Mouse (Mus musculus) kidney, embryonic 16.5 days (tissue): ENCODE data around the gene Vapa. TPM values are rescaled to one million over a fixed set of nuclear protein-coding genes. Genes with fewer than 3 reads are reported as not detected.

Experiments used
- ATAC-seq: fragments of 200-750 bp; cut with Nextera tagmentation; 2 replicates; pipeline ENCODE4 v1.8.0; 2017; ENCODE audit warnings: moderate TSS enrichment; ENCODE audit not compliant: low FRiP score, low TSS enrichment
- H3K27ac ChIP-seq: fragments of 300-500 bp; sonication (generic); 2 replicates; pipeline ENCODE4 v1.5.1; 2014; ENCODE audit warnings: low read length
- H3K27me3 ChIP-seq: fragments of 300-500 bp; sonication (generic); 2 replicates; pipeline ENCODE4 v1.6.1; 2014; ENCODE audit warnings: low read length, control low read depth, mixed read lengths; ENCODE audit not compliant: insufficient read depth
- H3K36me3 ChIP-seq: fragments of 300-500 bp; sonication (generic); 2 replicates; pipeline ENCODE4 v1.6.1; 2014; ENCODE audit warnings: low read length, control low read depth, mixed read lengths; ENCODE audit not compliant: insufficient read depth
- H3K4me1 ChIP-seq: fragments of 300-500 bp; sonication (generic); 2 replicates; pipeline ENCODE4 v1.6.1; 2014; ENCODE audit warnings: low read length, control low read depth, mixed read lengths; ENCODE audit not compliant: insufficient read depth
- H3K4me2 ChIP-seq: fragments of 300-500 bp; sonication (generic); replicated peaks from 2 replicates; pipeline ENCODE4 v1.6.1; 2014; ENCODE audit warnings: low read depth, low read length
- H3K4me3 ChIP-seq: fragments of 300-500 bp; sonication (generic); 2 replicates; pipeline ENCODE4 v1.5.1; 2014; ENCODE audit warnings: mild to moderate bottlenecking, low read length
- H3K9ac ChIP-seq: fragments of 300-500 bp; sonication (generic); replicated peaks from 2 replicates; pipeline ENCODE4 v1.6.1; 2014; ENCODE audit warnings: low read length
- H3K9me3 ChIP-seq: fragments of 300-500 bp; sonication (generic); 2 replicates; pipeline ENCODE4 v1.6.1; 2016; ENCODE audit warnings: low read length, control low read depth
- WGBS: fragments of 180-500 bp; shearing (Covaris S2); extraction: QIAGEN DNeasy Blood & Tissue Kit; methylation state at CpG from one replicate; pipeline ENCODE4 v1.1.7; 2014; 5-methylcytosine and 5-hydroxymethylcytosine counted together
- polyA plus RNA-seq: library from polyadenylated mRNA; unstranded; fragments of >200 nt; fragmentation: Nextera tagmentation; extraction: Ambion mirVana; gene quantifications from 2 replicates; pipeline ENCODE4 v1.2.1, GENCODE M21; 2015

The Vapa gene
- polyA plus RNA-seq, 1 experiment from 2014 or later = 165 TPM

DNA sequence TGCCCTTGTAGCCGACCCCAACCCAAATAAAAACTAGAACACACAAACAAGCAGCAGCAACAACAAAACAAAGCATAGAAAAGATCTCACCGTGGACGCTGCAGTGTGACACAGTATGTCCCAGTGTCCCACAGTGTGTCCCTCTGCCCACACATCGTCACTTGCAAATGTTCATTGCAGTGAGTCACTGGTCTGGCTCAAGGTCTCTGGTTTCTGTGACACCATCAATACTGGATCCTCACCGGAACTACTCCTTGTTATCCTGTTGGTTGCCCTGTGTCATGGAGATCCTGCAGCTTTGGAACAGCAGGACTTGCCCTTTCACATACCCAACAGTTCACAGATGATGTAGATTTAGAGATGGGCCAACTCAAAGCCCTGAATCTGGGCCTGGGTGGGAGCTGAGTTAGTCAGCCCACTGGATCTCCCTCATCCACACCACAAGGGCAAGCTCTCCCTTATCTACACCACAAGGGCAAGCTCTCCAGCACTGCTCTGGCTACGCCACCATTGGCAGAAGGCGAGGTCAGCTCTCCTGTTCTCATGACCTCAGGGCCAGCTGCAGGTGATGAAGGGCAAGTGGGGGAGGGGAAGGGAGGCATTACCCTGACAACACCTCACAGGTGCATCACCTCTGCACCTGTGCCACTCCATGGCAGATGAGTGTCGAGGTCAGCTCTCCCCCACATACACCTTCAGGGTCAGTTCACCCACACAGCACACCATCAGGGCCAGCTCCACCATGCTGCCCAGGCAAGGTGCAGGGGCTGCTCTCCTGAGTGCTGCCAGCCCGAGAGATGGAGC lies 35.2 kb upstream of the Vapa start:
- Histone ChIP-seq H3K9me3 (no peaks in the 10 kb centered on the region), H3K27me3 (no peaks in the 10 kb centered on the region), H3K9ac (no peak overlapping the region), H3K27ac (no peak overlapping the region), H3K4me2 (no peak overlapping the region), H3K4me1 (no peaks in the 10 kb centered on the region), H3K36me3 (no peaks in the 10 kb centered on the region), H3K4me3 (no peak overlapping the region)
- WGBS = 81% methylated on average over 9 of the region's 9 CpGs
- peak; percentile 39; the same call in 1 of the 2 replicates for ATAC-seq

DNA sequence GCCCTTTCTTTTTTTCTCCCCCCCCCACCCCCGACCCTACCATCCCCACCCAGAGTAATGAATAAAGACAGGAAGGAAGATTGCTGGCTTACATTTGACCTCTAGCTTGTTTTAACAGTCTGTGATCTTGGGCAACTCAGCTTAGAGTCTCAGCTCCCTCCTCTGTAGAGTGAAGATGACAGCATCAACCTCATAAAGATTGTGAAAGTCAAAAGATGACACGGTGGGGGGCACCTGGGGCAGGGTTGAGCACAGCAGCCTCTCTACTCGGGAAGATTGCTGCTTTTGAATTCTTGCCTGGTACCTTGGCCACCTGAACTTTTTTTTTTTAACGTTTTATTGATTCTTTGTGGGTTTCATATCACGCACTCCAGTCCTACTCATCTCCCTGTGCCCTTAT lies 34.6 kb upstream of the Vapa start:
- Histone ChIP-seq H3K27ac (no peak overlapping the region), H3K4me3 (no peak overlapping the region), H3K9ac (no peak overlapping the region), H3K4me1 (peaks cover 6% of the 10 kb centered on the region), H3K27me3 (no peaks in the 10 kb centered on the region), H3K36me3 (no peaks in the 10 kb centered on the region), H3K4me2 (no peak overlapping the region), H3K9me3 (no peaks in the 10 kb centered on the region)
- WGBS = 51% methylated on average over 5 of the region's 5 CpGs
- no peak for ATAC-seq

DNA sequence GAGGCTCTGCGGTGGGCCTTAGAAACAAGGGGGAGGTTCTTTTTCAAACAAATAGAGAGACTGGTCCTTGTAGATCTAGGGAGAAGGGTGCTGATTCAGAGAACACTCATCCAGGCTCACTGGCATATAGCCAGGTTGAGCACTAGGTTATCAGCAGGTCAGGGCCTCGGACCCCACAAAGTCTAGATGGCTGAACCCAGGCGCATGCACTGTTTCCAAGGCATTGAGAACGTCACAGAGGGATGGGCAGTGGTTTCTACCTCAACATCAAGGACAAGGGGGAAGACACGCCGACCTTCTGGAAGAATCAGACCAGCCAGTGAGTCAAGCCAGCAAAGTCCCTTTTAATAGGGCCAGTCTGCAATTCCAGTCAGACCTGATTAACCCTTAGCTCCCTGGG lies 33.9 kb upstream of the Vapa start:
- H3K4me1 ChIP-seq = peaks cover 13% of the 10 kb centered on the region
- no peak for ATAC-seq
- 82% methylated on average over 6 of the region's 6 CpGs for WGBS
- no peak overlapping the region for H3K9ac ChIP-seq
- no peaks in the 10 kb centered on the region for H3K36me3 ChIP-seq
- H3K4me2 ChIP-seq = no peak overlapping the region
- H3K27ac ChIP-seq = no peak overlapping the region
- H3K9me3 ChIP-seq = no peaks in the 10 kb centered on the region
- no peaks in the 10 kb centered on the region for H3K27me3 ChIP-seq
- no peak overlapping the region for H3K4me3 ChIP-seq

DNA sequence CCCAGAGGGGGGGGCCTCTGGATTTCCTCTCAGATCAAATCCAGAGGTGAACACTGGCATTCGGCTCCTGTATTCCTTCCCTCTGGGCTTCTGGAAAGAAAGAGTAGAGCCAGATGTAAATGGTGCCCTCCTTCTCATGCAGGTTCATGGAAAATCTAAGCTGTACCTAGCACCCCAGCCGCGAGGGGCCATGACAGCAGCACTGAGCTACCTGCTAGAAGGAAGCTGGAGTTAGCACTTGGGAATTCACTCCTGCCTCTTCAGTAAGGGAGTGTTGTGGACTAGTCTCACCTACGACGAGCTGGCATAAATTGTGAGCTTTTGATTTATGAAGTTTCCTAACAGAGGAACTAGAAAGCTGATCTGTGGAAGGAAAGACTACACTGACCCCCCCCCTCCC lies 30.2 kb upstream of the Vapa start:
- ATAC-seq = no peak
- H3K4me1 ChIP-seq = peaks cover 15% of the 10 kb centered on the region
- H3K9me3 ChIP-seq = no peaks in the 10 kb centered on the region
- H3K27me3 ChIP-seq = no peaks in the 10 kb centered on the region
- WGBS = 60% methylated on average over 5 of the region's 5 CpGs
- H3K36me3 ChIP-seq = no peaks in the 10 kb centered on the region
- no peak overlapping the region for H3K4me3 ChIP-seq
- no peak overlapping the region; the same call in 1 of the 2 replicates for H3K27ac ChIP-seq
- no peak overlapping the region; the same call in 1 of the 2 replicates for H3K4me2 ChIP-seq
- 0 out of 2 replicates have a peak overlapping the region, but pooled peaks have one; percentile 18 for H3K9ac ChIP-seq

DNA sequence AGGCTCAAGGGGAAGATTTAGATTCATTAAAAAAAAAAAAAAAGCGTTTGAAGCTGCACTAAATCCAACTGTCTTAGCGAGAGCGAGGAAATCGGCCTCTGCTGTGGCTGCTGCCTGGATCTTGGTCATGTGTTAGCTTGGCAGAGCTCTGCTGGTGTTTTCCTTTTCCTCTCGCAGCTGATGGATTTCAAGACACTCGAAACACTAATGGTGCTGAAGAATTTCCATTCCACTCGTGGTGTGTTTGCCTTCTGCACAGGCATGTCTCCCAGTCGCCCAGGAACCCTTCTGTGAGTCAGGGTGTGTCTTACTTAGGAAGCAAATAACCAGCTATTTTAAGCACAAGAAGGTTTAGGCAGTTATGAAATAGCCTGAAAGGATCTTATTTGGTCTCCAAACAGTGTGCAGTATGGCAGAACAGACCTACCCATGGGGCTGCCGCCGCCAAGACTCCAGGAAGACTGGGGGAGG lies 29.7 kb upstream of the Vapa start:
- Histone ChIP-seq H3K4me3 (no peak overlapping the region), H3K9me3 (no peaks in the 10 kb centered on the region), H3K9ac (0 out of 2 replicates have a peak overlapping the region, but pooled peaks have one; percentile 18), H3K4me2 (peak overlapping the region; percentile 23; the same call in 1 of the 2 replicates), H3K27ac (peak overlapping the region; percentile 32; the same call in 1 of the 2 replicates), H3K4me1 (peaks cover 15% of the 10 kb centered on the region), H3K36me3 (no peaks in the 10 kb centered on the region), H3K27me3 (no peaks in the 10 kb centered on the region)
- 28% methylated on average over 10 of the region's 10 CpGs for WGBS
- ATAC-seq = 0 out of 2 replicates have a peak, but pooled peaks have one; percentile 29

DNA sequence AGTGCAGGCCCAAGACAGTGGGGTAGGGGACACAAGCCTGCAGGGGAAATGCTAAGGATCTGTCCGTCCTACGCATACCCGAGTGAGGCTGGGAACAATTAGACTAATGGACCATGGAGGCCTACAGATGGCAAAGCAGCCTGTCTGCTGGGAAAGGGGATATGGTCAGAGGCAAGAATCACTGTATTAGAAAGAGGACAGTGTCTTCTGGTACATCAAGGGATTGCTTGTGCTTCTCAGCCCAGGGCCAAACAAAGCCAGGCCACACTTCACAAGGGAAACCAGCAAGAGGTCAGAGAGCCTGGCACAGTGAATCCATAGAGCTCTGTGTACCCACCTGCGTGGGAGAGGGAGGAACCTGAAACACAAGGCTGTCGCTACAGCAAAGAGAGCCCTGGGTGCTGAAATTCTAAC lies 29.2 kb upstream of the Vapa start:
- Histone ChIP-seq H3K4me3 (no peak overlapping the region), H3K4me1 (peaks cover 15% of the 10 kb centered on the region), H3K27me3 (no peaks in the 10 kb centered on the region), H3K9ac (no peak overlapping the region), H3K36me3 (no peaks in the 10 kb centered on the region), H3K9me3 (no peaks in the 10 kb centered on the region), H3K27ac (0 out of 2 replicates have a peak overlapping the region, but pooled peaks have one; percentile 32), H3K4me2 (peak overlapping the region; percentile 23; the same call in 1 of the 2 replicates)
- 41% methylated on average over 5 of the region's 5 CpGs for WGBS
- ATAC-seq = peak; percentile 64

DNA sequence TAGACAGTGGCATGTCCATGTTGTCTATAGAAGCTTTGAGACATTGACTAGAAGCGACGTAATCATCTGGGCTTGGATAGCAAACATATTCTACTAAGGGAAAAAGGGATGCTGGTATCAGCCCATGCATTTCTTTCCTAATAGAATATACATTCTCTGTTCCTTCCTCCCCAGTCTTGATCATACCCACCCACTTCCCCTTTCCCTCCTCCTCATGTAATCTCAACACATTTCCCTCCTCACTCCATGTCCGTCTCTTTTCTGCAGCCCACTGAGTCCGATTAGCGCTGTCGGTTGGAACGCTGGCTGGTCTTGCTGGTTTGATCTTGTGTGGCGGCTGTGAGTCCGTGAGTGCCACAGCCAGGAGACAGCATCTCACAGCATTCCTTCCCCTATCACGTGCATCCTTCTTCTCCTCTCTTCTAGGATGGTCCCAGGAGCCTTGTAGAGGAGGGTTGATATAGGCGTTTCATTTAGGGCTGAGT lies 28.4 kb upstream of the Vapa start, which contains the start of gene Txndc2:
Gene Txndc2 (minus strand): TSS at position 435 of the 485 bp plus-strand sequence.
- 84% methylated on average over 11 of the region's 11 CpGs for WGBS
- H3K27ac ChIP-seq = 0 out of 2 replicates have a peak within 1 kb of the TSS, but pooled peaks have one; percentile 32
- H3K4me1 ChIP-seq = peaks cover 15% of the 10 kb centered on the region
- ATAC-seq = no peak
- H3K9ac ChIP-seq = 0 out of 2 replicates have a peak within 1 kb of the TSS, but pooled peaks have one; percentile 18
- H3K4me2 ChIP-seq = peak within 1 kb of the TSS; percentile 23; the same call in 1 of the 2 replicates
- H3K27me3 ChIP-seq = no peaks in the 10 kb centered on the region
- H3K4me3 ChIP-seq = no peak within 1 kb of the TSS
- no peaks in the 10 kb centered on the region for H3K36me3 ChIP-seq
- no peaks in the 10 kb centered on the region for H3K9me3 ChIP-seq

DNA sequence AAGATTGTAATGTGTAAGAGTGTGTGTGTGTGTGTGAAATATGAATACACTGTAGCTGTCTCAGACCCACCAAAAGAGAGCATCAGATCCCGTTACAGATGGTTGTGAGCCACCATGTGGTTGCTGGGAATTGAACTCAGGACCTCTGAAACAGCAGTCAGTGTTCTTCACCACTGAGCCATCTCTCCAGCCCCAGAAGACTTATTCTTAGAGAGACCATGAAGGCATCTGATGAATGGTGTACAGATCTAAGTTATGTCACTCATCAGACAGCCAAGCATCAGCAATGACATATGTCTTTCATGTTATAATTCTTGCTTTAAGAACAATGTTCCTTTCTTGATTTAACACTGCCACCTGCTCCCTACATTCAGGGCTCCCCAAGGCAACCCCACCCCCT lies 25.8 kb upstream of the Vapa start:
- WGBS = 83% methylated on average over 1 of the region's 1 CpGs
- Histone ChIP-seq H3K4me3 (no peak overlapping the region), H3K36me3 (no peaks in the 10 kb centered on the region), H3K4me2 (no peak overlapping the region), H3K4me1 (peaks cover 15% of the 10 kb centered on the region), H3K27me3 (no peaks in the 10 kb centered on the region), H3K9ac (no peak overlapping the region), H3K27ac (no peak overlapping the region), H3K9me3 (no peaks in the 10 kb centered on the region)
- ATAC-seq = no peak

DNA sequence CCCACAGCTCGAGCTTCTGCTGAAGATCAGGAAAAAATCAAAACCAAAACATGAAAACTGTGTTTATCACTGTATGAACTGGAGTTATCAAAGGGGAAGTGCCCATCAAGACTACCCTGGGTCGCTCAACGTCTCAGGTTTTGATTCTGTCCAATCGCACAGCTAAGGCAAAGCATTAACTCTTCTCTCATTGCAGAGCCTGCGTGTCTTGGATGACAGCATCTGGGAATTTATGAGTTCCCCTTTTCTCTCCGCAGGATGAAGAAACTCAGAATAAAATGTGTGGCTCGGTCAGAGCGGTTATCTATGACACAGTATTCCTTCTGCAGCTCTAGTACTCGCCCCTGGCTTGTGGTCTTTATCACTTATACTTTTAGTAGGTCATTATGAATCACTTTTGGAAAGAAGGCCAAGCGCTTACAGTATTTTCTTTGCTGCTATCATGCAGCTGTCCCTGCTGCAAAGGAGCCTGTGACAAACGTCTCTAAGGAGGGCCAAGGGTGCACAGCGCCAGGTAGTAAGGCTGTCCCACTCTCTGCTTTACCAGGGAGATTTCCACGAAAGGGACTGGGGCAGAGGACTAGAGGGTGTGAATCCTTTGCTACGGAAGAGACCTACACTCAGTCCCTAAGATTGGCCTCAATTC lies 22.5 kb upstream of the Vapa start:
- Histone ChIP-seq H3K27me3 (no peaks in the 10 kb centered on the region), H3K4me2 (no peak overlapping the region), H3K27ac (no peak overlapping the region), H3K36me3 (no peaks in the 10 kb centered on the region), H3K4me3 (no peak overlapping the region), H3K9me3 (no peaks in the 10 kb centered on the region), H3K4me1 (no peaks in the 10 kb centered on the region), H3K9ac (no peak overlapping the region)
- ATAC-seq = no peak
- WGBS = 41% methylated on average over 14 of the region's 14 CpGs
